Mouse (Mus musculus): ENCODE results near the gene Urb1. TPM values are rescaled to one million over a fixed set of nuclear protein-coding genes. Genes with fewer than 3 reads are reported as not detected.

The Urb1 gene
- polyA plus RNA-seq, 1 experiment from 2014 or later, result 11.6 TPM

DNA sequence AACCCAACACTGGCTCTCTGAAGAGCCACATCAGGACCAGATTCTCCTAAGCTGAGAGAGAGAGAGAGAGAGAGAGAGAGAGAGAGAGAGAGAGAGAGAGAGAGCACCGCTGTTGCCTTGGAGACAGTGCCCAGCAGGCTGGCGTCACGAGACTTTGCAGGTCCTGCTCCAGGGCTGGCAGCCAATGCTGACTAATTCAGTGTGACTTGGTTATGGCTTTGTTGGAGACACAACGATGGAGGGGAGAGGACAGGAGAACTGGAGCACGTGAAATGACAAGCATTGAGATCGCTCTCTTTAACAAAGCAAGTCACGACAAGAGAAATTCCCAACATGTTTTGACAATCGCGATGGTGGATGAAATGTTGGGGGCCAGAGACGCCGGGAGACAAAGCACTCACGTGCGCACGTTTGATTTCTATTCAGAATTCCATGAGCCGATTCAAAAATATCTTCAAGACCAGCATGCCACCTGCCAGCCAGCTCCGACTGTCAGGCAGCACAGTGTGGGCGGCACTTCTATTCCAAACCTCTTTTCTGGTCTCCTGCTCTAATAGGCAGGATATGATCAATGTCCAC lies 100.4 kb downstream of the Urb1 start:
- Histone ChIP-seq H3K4me3 (replicated peaks; ENCODE audit: low read depth, low read length) (peak overlapping the region; percentile 28), H3K9ac (replicated peaks; ENCODE audit: low read length) (peak overlapping the region; percentile 55), H3K9me3 (ENCODE audit: control insufficient read depth, low read length) (no peaks in the 10 kb centered on the region), H3K27ac (replicated peaks; ENCODE audit: low read depth, low read length) (peak overlapping the region; percentile 90), H3K4me2 (ENCODE audit: low read length) (peak overlapping the region; percentile 59), H3K4me1 (ENCODE audit: control insufficient read depth, insufficient read depth, low read length) (peaks cover 24% of the 10 kb centered on the region), H3K36me3 (ENCODE audit: control insufficient read depth, insufficient read depth, low read length) (no peaks in the 10 kb centered on the region), H3K27me3 (ENCODE audit: control insufficient read depth, insufficient read depth, low read length) (peaks cover 5% of the 10 kb centered on the region; the same call in 1 of the 2 replicates)
- WGBS, result 4% methylated on average over 17 of the region's 17 CpGs
- DNase-seq, result peak; percentile 94
- peak; percentile 91 for ATAC-seq (ENCODE audit: low FRiP score, low TSS enrichment)

- peaks cover 22% of the 10 kb centered on the region for H3K4me1 ChIP-seq (ENCODE audit: control insufficient read depth, insufficient read depth, low read length)
- no peak overlapping the region for H3K4me3 ChIP-seq (replicated peaks; ENCODE audit: low read depth, low read length)
- no peak overlapping the region for H3K27ac ChIP-seq (replicated peaks; ENCODE audit: low read depth, low read length)
- H3K4me2 ChIP-seq (ENCODE audit: low read length), result no peak overlapping the region
- no peaks in the 10 kb centered on the region for H3K9me3 ChIP-seq (ENCODE audit: control insufficient read depth, low read length)
- no peak for ATAC-seq (ENCODE audit: low FRiP score, low TSS enrichment)
- no peak overlapping the region for H3K9ac ChIP-seq (replicated peaks; ENCODE audit: low read length)
- no peak for DNase-seq
- H3K27me3 ChIP-seq (ENCODE audit: control insufficient read depth, insufficient read depth, low read length), result no peaks in the 10 kb centered on the region
- WGBS, result 63% methylated on average over 3 of the region's 3 CpGs
- H3K36me3 ChIP-seq (ENCODE audit: control insufficient read depth, insufficient read depth, low read length), result no peaks in the 10 kb centered on the region
Measured at GRCm38 (mm10) chr16:90706279-90706678, 103.9 kb downstream of the Urb1 start.

- Histone ChIP-seq H3K4me1 (ENCODE audit: control insufficient read depth, insufficient read depth, low read length) (peaks cover 6% of the 10 kb centered on the region), H3K9ac (replicated peaks; ENCODE audit: low read length) (no peak overlapping the region), H3K9me3 (ENCODE audit: control insufficient read depth, low read length) (no peaks in the 10 kb centered on the region), H3K36me3 (ENCODE audit: control insufficient read depth, insufficient read depth, low read length) (no peaks in the 10 kb centered on the region), H3K27ac (replicated peaks; ENCODE audit: low read depth, low read length) (no peak overlapping the region), H3K4me3 (replicated peaks; ENCODE audit: low read depth, low read length) (no peak overlapping the region), H3K27me3 (ENCODE audit: control insufficient read depth, insufficient read depth, low read length) (no peaks in the 10 kb centered on the region), H3K4me2 (ENCODE audit: low read length) (no peak overlapping the region)
- no peak for DNase-seq
- WGBS, result 79% methylated on average over 13 of the region's 13 CpGs
- no peak for ATAC-seq (ENCODE audit: low FRiP score, low TSS enrichment)
Measured at GRCm38 (mm10) chr16:90704161-90704825, 105.9 kb downstream of the Urb1 start.

DNA sequence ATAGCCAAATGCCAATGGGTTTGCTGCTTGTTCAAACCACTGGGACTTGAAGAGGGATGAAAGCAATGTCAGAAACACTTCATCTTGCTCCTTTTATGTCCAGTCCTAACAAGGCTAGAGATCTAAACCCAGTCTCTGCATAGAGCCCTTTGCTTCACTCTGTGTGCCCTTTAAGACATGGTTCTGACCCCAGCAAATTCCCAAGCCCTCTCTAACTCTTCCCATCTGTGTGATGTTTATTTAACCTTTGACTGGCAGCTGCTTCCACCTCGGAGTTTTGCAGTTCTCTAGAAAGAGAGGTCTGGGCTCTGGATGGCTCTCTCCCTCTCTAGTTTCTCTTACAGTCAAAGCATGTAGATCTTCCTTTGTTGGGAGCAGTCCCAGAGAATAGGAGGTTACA lies 106.6 kb downstream of the Urb1 start:
- H3K36me3 ChIP-seq (ENCODE audit: control insufficient read depth, insufficient read depth, low read length), result no peaks in the 10 kb centered on the region
- no peaks in the 10 kb centered on the region for H3K9me3 ChIP-seq (ENCODE audit: control insufficient read depth, low read length)
- H3K4me2 ChIP-seq (ENCODE audit: low read length), result no peak overlapping the region
- ATAC-seq (ENCODE audit: low FRiP score, low TSS enrichment), result no peak
- WGBS, result 28% methylated on average over 1 of the region's 1 CpGs
- no peak overlapping the region for H3K4me3 ChIP-seq (replicated peaks; ENCODE audit: low read depth, low read length)
- H3K4me1 ChIP-seq (ENCODE audit: control insufficient read depth, insufficient read depth, low read length), result no peaks in the 10 kb centered on the region
- no peak overlapping the region for H3K27ac ChIP-seq (replicated peaks; ENCODE audit: low read depth, low read length)
- H3K27me3 ChIP-seq (ENCODE audit: control insufficient read depth, insufficient read depth, low read length), result no peaks in the 10 kb centered on the region
- no peak overlapping the region for H3K9ac ChIP-seq (replicated peaks; ENCODE audit: low read length)
- DNase-seq, result no peak

- ATAC-seq (ENCODE audit: low FRiP score, low TSS enrichment) (no peak), DNase-seq (no peak)
- no peaks in the 10 kb centered on the region for H3K4me1 ChIP-seq (ENCODE audit: control insufficient read depth, insufficient read depth, low read length)
- H3K27ac ChIP-seq (replicated peaks; ENCODE audit: low read depth, low read length), result no peak overlapping the region
- H3K9me3 ChIP-seq (ENCODE audit: control insufficient read depth, low read length), result no peaks in the 10 kb centered on the region
- no peaks in the 10 kb centered on the region for H3K36me3 ChIP-seq (ENCODE audit: control insufficient read depth, insufficient read depth, low read length)
- no peak overlapping the region for H3K4me3 ChIP-seq (replicated peaks; ENCODE audit: low read depth, low read length)
- H3K27me3 ChIP-seq (ENCODE audit: control insufficient read depth, insufficient read depth, low read length), result no peaks in the 10 kb centered on the region
- H3K4me2 ChIP-seq (ENCODE audit: low read length), result no peak overlapping the region
- WGBS, result 89% methylated on average over 2 of the region's 2 CpGs
- no peak overlapping the region for H3K9ac ChIP-seq (replicated peaks; ENCODE audit: low read length)
Measured at GRCm38 (mm10) chr16:90701541-90701940, 108.7 kb downstream of the Urb1 start.

Other genes starting within 250 kb of the Urb1 start
- 34.1 TPM in 2 replicates for gene Mis18a, start 83.0 kb downstream of the Urb1 start, polyA plus RNA-seq (2014; fragmentation: Nextera tagmentation; extraction: Ambion mirVana)
- gene Mrap, start 72.2 kb downstream of the Urb1 start, polyA plus RNA-seq (2014; fragmentation: Nextera tagmentation; extraction: Ambion mirVana), result not detected in 2 replicates
- gene Eva1c, start 16.3 kb upstream of the Urb1 start, polyA plus RNA-seq (2014; fragmentation: Nextera tagmentation; extraction: Ambion mirVana), result 1.4 and 2.4 TPM in 2 replicates
- 42.6 and 52.6 TPM in 2 replicates for gene Cfap298, start 124.7 kb upstream of the Urb1 start, polyA plus RNA-seq (2014; fragmentation: Nextera tagmentation; extraction: Ambion mirVana)
- 68.6 and 71.9 TPM in 2 replicates for gene Synj1, start 200.9 kb upstream of the Urb1 start, polyA plus RNA-seq (2014; fragmentation: Nextera tagmentation; extraction: Ambion mirVana)
- gene Paxbp1, start 234.1 kb upstream of the Urb1 start, polyA plus RNA-seq (2014; fragmentation: Nextera tagmentation; extraction: Ambion mirVana), result 83.8 and 96.8 TPM in 2 replicates

All from midbrain, embryonic 14.5 days (tissue).